Mouse (Mus musculus) 3134 (cell line): ENCODE results near the gene Zfhx3.
A peak's percentile ranks its signal among the peaks of the same experiment; 100 is the strongest.

Experiments
- DNase-seq: peaks from one replicate; pipeline ENCODE4 v3.0.0-alpha.2; 2011; ENCODE audit warnings: low spot score; ENCODE audit not compliant: insufficient read length; ENCODE audit errors: extremely low read depth

Zfhx3 gene

GRCm38 (mm10) chr8:108529421-108529820 is 587.0 kb downstream of the Zfhx3 start:
- DNase-seq = no peak

GRCm38 (mm10) chr8:108535121-108535876 is 592.9 kb downstream of the Zfhx3 start:
- DNase-seq = no peak

- no peak for DNase-seq
Measured at GRCm38 (mm10) chr8:108536186-108536585, 593.7 kb downstream of the Zfhx3 start.

DNA sequence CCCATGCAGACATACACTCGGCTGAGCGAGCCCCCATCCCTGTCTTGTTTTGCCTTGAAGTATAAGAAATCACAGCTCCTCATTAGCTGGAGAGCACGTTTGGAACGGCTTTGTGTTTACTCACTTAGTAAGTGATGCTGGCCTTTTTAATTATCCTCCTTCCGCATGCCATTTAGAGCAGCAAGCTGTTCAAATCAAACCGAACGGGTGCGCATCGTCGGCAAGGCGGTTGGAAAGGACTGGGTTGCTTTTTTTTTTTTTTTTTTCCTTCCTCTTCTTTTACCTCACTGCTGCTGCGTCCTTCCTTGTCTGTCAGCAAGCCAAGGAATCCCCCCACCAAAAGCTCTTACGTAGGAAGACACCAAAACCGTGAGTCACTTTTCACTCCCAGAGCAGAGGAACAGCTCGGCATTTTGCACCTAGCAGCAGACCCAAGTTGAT is 594.5 kb downstream of the Zfhx3 start:
- no peak for DNase-seq

DNA sequence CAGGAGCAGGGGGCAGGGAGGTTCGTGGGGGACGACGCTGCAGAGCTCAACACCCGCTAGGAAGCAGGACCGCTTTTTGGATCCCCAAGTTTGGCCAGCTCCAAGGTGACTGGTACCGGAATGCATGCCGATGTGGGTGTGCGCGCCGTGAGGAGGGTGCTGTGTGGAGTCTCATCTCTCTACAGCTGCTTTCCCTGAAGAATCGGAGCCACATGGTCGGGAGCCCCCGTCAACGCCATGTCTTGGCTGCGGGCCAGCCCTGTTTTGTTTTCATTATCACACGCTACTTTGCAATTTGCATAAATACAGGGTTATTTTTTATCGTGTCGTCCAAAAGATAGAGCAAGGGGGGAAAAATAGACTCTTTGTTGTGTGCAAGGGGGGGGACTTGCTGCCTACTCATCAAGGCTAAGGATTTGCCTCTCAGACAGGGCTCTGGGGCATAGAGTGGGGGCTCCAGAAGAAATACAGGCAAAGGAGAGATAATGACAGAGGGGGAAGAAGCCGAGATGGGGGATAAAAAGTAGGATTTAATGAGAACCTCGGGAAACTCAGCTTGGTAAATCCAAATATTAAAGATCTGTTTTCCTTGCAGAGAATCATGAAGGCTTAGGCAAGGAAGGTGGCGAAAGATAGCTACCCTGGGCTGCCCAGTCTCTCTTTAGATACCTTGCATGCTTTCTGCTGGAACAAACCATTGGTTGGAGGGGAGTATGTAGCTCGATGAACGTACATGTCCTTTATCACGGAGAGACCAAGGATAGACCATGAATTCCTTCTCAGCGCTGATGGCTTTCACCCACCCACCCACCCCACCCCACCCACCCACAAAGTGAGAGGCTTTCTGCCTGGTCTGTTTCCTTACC is 595.5 kb downstream of the Zfhx3 start:
- DNase-seq = no peak

DNA sequence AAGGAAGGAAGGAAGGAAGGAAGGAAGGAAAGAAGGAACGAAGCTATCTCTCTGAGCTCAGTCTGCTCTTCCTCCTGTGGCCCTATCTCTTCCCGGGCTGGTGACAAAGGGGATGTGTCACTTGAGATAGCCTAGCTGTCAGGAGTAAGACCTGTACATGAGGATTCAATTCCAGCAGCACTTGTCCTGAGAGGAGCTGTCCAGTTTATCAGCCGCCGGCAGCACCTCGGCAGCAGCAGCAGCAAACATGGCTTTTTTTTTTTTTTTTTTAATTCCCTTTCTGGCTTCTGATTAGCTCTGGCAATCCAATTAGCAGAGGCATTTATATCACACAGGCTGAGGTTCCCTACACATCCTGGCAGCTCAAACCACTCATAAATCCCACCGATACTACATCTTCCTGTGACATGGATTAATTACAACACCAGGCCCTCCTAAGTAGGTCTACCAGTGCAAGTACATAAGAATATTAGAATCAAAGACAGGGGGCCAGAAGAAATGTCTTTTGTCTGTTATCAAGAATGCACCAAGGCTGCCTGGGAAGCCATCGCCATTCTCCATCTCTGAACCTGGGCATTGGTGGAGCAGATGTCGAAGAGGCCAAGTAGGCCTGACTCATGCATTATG is 596.6 kb downstream of the Zfhx3 start:
- DNase-seq = no peak

- DNase-seq = peak; percentile 40
Measured at GRCm38 (mm10) chr8:108552518-108552917, 610.1 kb downstream of the Zfhx3 start.

- DNase-seq = no peak
Measured at GRCm38 (mm10) chr8:108553808-108554577, 611.5 kb downstream of the Zfhx3 start.

GRCm38 (mm10) chr8:108554578-108555245 is 612.3 kb downstream of the Zfhx3 start:
- DNase-seq = no peak

- DNase-seq = no peak
Measured at GRCm38 (mm10) chr8:108563420-108563819, 621.0 kb downstream of the Zfhx3 start.

DNA sequence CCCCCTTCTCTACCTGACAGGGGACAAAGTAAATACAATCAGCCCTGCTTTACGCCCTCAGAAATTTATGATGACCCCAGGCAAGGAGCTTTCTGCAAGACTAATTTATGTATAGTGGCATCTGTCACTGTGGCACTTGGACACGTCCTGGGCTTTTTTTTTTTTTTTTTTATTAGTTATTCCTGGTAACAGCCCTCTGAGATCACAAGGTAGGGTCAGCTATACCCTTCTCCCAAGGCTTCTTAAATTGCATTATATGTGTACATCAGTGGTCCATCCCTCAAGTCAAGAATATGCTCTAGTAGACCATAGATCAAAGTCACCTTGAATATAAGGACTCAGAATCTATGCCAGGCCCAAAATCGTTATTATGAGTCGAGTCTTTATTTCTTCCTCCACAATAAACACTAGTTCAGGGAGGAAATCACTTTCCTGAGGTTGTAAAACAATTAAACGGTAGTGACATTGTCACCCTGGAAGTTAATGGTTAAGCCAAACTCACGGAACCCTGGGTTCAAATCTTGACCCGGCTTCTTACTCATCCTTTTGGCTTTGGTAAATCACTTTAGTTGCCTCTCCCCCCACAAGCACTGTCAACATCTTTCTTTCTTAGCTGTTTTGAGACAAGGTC is 621.6 kb downstream of the Zfhx3 start:
- DNase-seq = no peak

- no peak for DNase-seq
Measured at GRCm38 (mm10) chr8:108566035-108566434, 623.6 kb downstream of the Zfhx3 start.

DNA sequence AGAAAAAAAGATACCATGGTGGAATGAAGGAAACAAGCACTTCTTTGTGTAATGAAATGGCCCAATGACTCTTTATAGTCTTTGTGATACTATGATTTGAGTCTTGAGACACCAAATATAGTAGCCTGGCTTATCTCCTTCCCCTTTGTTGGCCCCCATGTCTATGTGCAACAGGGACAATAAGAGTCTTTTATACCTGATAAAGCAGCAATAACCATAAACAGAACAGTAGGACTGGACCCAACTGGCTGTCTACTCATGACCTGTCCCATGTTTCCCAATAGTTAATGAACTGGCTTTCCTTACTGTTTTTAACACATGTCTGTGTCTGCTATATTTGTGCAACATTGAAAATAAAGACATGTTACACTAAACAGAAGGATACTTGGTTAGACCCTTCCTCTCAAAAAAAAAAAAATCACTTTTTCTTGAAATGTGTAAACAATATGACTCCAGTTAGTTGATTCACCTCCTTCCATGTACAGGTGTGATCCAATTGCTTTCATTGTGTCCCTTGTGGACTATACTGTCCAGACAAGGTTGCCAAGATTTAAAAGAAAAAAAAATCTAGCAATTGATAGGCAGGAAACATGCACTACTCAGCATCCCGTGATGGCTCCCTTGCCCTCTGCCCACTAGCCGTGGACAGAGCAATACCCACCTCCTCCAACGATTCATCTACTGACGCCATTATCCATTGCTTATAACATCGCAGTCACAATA is 631.0 kb downstream of the Zfhx3 start:
- no peak for DNase-seq

GRCm38 (mm10) chr8:108574101-108574500 is 631.7 kb downstream of the Zfhx3 start:
- DNase-seq = no peak

GRCm38 (mm10) chr8:108577571-108577970 is 635.1 kb downstream of the Zfhx3 start:
- no peak for DNase-seq

- DNase-seq = no peak
Measured at GRCm38 (mm10) chr8:108578388-108578787, 635.9 kb downstream of the Zfhx3 start.

GRCm38 (mm10) chr8:108579808-108580207 is 637.4 kb downstream of the Zfhx3 start:
- DNase-seq = no peak

DNA sequence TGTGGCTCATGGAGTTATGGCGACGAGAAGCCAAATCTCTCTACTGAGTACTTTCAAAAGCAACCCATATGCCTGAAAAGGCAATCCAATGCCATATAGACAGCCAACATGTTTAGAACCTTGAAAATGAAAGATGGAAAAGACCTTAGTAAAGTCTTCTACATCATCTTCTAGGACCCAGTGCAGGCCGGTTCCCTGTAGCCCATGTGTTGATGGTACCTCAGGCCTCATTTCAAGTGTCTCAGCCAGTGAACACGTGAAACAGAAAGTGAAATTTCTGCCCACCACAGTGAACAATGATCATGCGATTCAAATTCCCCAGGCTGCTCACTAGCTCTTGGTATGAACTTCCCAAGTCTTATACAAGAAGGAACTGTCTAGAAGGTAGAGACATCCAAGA is 637.9 kb downstream of the Zfhx3 start:
- no peak for DNase-seq

DNA sequence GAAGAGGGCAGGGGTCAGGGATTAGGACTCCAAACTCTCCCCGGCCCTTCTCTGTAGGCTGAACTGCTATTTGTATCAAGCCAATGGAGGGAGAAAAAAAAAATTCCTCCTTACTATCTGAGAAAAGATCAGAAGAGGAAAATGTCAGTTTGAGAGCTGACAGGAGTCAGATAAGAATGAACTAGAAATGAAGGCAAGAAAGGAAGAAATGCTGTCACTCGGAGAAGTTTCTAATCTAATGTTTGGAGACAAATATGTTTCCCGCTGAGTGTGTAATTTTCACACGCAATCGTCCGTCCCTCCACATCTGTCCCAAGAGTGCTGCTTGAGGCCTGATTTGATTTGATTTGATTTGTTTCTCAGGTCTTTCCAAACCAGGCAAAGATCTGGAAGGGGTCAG is 639.1 kb downstream of the Zfhx3 start:
- no peak for DNase-seq
